Mouse (Mus musculus) ES-E14 (cell line): ENCODE results near the gene Plce1. TPM values are rescaled to one million over a fixed set of nuclear protein-coding genes. Genes with fewer than 3 reads are reported as not detected.

Source experiments
- DNase-seq: peaks from one replicate; pipeline ENCODE4 v3.0.0-alpha.2; 2013; ENCODE audit warnings: low read depth, low spot score
- H3K27ac ChIP-seq: 2 replicates; pipeline ENCODE4 v1.5.1; 2012; ENCODE audit warnings: low read depth, mild to moderate bottlenecking, low read length, moderate library complexity, mixed read lengths; ENCODE audit not compliant: poor library complexity, insufficient read depth, severe bottlenecking
- H3K36me3 ChIP-seq: 2 replicates; pipeline ENCODE4 v1.6.1; 2012; ENCODE audit warnings: mild to moderate bottlenecking, low read length, moderate library complexity, mixed read lengths; ENCODE audit not compliant: control insufficient read depth, poor library complexity, insufficient read depth, severe bottlenecking
- H3K4me1 ChIP-seq, 2 experiments: fragments of 150-350 bp in 1 of 2; sonication (generic) in 1 of 2; 2 replicates each; pipeline ENCODE4 v1.6.1; 2012; ENCODE audit warnings: low read length in 2 of 2, mild to moderate bottlenecking in 1 of 2, mixed read lengths in 1 of 2; ENCODE audit not compliant: control insufficient read depth in 2 of 2, insufficient read depth in 2 of 2, poor library complexity in 1 of 2
- H3K4me3 ChIP-seq, 2 experiments: fragments of 150-350 bp in 1 of 2; sonication (generic) in 1 of 2; 2 replicates each; pipeline ENCODE4 v1.5.1; 2012; ENCODE audit warnings: low read length in 2 of 2, low read depth in 1 of 2, mild to moderate bottlenecking in 1 of 2, mixed read lengths in 1 of 2; ENCODE audit not compliant: insufficient read depth in 1 of 2, poor library complexity in 1 of 2, severe bottlenecking in 1 of 2
- H3K9ac ChIP-seq: 2 replicates; pipeline ENCODE4 v1.6.1; 2012; ENCODE audit warnings: low read depth, mild to moderate bottlenecking, low read length, mixed read lengths; ENCODE audit not compliant: poor library complexity, insufficient read depth, severe bottlenecking
- H3K9me3 ChIP-seq: fragments of 150-350 bp; sonication (generic); 2 replicates; pipeline ENCODE4 v1.6.1; 2012; ENCODE audit warnings: low read depth, mild to moderate bottlenecking, low read length; ENCODE audit not compliant: control insufficient read depth, insufficient read depth
- CHD2 ChIP-seq: IDR thresholded peaks from 2 replicates; pipeline ENCODE4 v1.6.1; 2014; ENCODE audit warnings: mild to moderate bottlenecking, low read depth, low read length, inconsistent platforms
- HCFC1 ChIP-seq: IDR thresholded peaks from 2 replicates; pipeline ENCODE4 v1.6.1; 2012; ENCODE audit warnings: low read length, inconsistent platforms, borderline replicate concordance; ENCODE audit not compliant: insufficient read depth
- MAFK ChIP-seq: IDR thresholded peaks from 2 replicates; pipeline ENCODE4 v1.6.1; 2014; ENCODE audit warnings: mild to moderate bottlenecking, low read depth, low read length, inconsistent platforms; ENCODE audit not compliant: insufficient read depth
- ZC3H11A ChIP-seq: IDR thresholded peaks from 2 replicates; pipeline ENCODE4 v1.6.1; 2012; ENCODE audit warnings: low read depth, mild to moderate bottlenecking, inconsistent platforms, low read length, borderline replicate concordance
- ZNF384 ChIP-seq: IDR thresholded peaks from 2 replicates; pipeline ENCODE4 v1.6.1; 2012; ENCODE audit warnings: low read depth, low read length, inconsistent platforms
- in situ Hi-C, 2 experiments: fragments of 600-800 bp; cut with MboI; formaldehyde crosslinking; loops; one replicate each; pipeline ENCODE4 v1.15.1; 2025; ENCODE audit warnings: low sequenced_read_pairs in 2 of 2, inconsistent platforms in 1 of 2; ENCODE audit not compliant: unreplicated experiment in 2 of 2
- total RNA-seq: library from RNA; depleted of rRNA; stranded (reverse); fragments of 300-350 nt; gene quantifications from 2 replicates; pipeline ENCODE4 v1.2.3, GENCODE M21; 2012

The Plce1 gene
- total RNA-seq, 1 experiment = 2.2 TPM

DNA sequence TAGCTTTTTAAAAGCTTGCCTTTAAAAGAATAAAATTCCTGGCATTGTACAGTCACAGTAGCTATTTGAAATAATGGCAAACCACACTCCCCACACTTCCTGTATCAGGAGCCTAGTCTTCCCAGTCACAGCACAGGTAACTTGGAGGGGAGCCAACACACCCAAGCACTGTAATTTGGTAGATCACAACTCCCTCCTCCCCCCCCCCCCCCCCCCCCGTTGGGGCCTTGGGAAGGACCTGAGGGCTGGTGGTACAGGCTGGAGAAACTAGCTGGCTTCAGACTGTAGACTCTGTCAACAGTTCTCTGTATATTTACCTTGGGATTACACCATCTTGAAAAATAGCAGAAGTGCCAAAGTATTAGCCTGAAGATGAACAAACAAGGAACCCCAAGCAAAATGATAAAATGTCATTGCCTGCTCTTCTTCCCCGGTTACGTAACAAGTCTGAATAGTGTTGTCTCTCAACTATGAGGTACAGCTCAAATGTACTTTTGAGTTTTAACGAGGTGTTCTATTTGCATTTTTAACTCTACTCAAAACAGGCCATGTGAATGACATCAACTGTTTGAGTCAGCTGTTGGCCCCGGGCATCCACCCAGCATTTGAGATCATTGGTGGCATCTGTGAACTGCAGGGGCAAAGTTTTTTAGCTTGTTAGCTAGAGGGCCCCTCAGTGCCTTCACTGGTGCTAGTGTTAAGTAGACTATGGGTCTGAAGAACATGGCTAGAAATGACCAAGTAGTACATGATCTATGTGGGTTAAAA is 33.7 kb downstream of the Plce1 start:
- Histone ChIP-seq H3K4me1 (no peaks in the 10 kb centered on the region; a peak in 1 of 4 replicates), H3K9me3 (no peaks in the 10 kb centered on the region), H3K27ac (no peak overlapping the region), H3K4me3 (no peak overlapping the region), H3K9ac (no peak overlapping the region), H3K36me3 (no peaks in the 10 kb centered on the region)
- in situ Hi-C loops = no loop called here
- TF ChIP-seq ZC3H11A = no peak
- DNase-seq = no peak

- H3K36me3 ChIP-seq = no peaks in the 10 kb centered on the region
- H3K9me3 ChIP-seq = no peaks in the 10 kb centered on the region
- no peak overlapping the region for H3K9ac ChIP-seq
- TF ChIP-seq MAFK = no peak
- no peak for TF ChIP-seq HCFC1
- no peak for TF ChIP-seq ZNF384
- no peak for TF ChIP-seq ZC3H11A
- TF ChIP-seq CHD2 = no peak
- peaks cover 3 to 6% of the 10 kb centered on the region in 2 experiments; a peak in 3 of 4 replicates for H3K4me1 ChIP-seq
- H3K4me3 ChIP-seq = no peak overlapping the region
- no peak overlapping the region for H3K27ac ChIP-seq
- no peak for DNase-seq
- in situ Hi-C loops = no loop called here
Measured at GRCm38 (mm10) chr19:38526855-38527254, 45.9 kb downstream of the Plce1 start.

- no peaks in the 10 kb centered on the region for H3K9me3 ChIP-seq
- H3K27ac ChIP-seq = no peak overlapping the region
- no peak for DNase-seq
- TF ChIP-seq CHD2 = no peak
- no peak for TF ChIP-seq HCFC1
- no peak for TF ChIP-seq ZNF384
- TF ChIP-seq MAFK = no peak
- no peak for TF ChIP-seq ZC3H11A
- peaks cover 2 to 6% of the 10 kb centered on the region in 2 experiments; a peak in 2 of 4 replicates for H3K4me1 ChIP-seq
- H3K4me3 ChIP-seq = no peak overlapping the region
- no peaks in the 10 kb centered on the region for H3K36me3 ChIP-seq
- in situ Hi-C loops = no loop called here
- no peak overlapping the region for H3K9ac ChIP-seq
Measured at GRCm38 (mm10) chr19:38527475-38527874, 46.6 kb downstream of the Plce1 start.

DNA sequence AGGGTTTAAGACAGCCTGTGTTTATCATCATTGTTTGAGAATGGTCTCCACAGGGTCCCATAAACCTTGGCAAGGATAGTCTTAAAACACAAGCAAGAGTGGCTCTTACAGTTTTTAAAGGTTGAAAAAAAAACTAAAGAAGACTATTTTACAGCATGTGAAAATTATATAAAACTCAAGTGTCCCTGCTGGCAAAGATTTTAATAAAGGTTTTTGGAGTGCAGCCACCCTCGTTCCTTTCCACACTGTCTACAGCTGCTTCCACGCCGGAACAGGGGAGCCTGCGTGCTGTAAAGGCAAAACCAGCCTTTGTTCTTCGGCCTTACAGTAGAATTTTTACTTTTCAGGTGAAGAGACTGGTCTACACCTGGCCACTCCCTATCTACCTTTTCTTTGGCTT is 52.3 kb downstream of the Plce1 start:
- H3K4me3 ChIP-seq = no peak overlapping the region
- H3K27ac ChIP-seq = no peak overlapping the region
- TF ChIP-seq ZNF384 = no peak
- no peak for TF ChIP-seq MAFK
- TF ChIP-seq CHD2 = no peak
- no peak for TF ChIP-seq ZC3H11A
- TF ChIP-seq HCFC1 = no peak
- in situ Hi-C loops = no loop called here
- no peaks in the 10 kb centered on the region for H3K36me3 ChIP-seq
- H3K9me3 ChIP-seq = no peaks in the 10 kb centered on the region
- DNase-seq = no peak
- peaks cover 3% of the 10 kb centered on the region in 2 experiments; a peak in 3 of 4 replicates for H3K4me1 ChIP-seq
- no peak overlapping the region for H3K9ac ChIP-seq

DNA sequence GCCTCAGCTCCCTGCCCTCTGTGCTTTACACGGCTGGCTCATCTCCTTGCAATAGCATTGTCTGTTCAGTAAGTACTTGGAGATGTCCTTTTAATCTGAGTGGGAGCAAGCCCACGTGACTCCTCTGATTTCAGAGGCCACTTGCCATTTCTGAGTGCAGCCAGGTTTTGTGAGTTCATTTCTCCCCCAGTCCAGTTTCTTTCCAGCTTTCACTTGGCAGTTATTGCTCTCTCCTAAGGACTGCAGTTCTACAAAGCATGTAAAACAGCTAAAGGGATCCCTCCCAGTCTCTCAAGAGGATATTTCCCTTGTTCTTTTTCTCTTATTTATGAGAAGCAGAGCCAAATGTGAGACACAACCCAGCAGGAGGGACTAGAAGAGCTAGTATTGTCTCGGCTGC is 58.4 kb downstream of the Plce1 start:
- TF ChIP-seq ZNF384 = no peak
- no peak for TF ChIP-seq CHD2
- TF ChIP-seq ZC3H11A = no peak
- no peak for TF ChIP-seq HCFC1
- no peak for TF ChIP-seq MAFK
- Histone ChIP-seq H3K4me3 (no peak overlapping the region), H3K9me3 (no peaks in the 10 kb centered on the region), H3K36me3 (no peaks in the 10 kb centered on the region), H3K4me1 (peaks cover 3 to 4% of the 10 kb centered on the region in 2 experiments; a peak in 3 of 4 replicates), H3K27ac (no peak overlapping the region), H3K9ac (no peak overlapping the region)
- in situ Hi-C loops = no loop called here
- DNase-seq = no peak
